Mouse (Mus musculus) midbrain, embryonic 14.5 days (tissue): Measurements from ENCODE around the gene Smg1. TPM values are rescaled to one million over a fixed set of nuclear protein-coding genes. Genes with fewer than 3 reads are reported as not detected.

Experiments used
- ATAC-seq: fragments of 200-750 bp; cut with Nextera tagmentation; 2 replicates; pipeline ENCODE4 v1.8.0; 2017; ENCODE audit warnings: moderate number of reproducible peaks, moderate library complexity; ENCODE audit not compliant: low FRiP score, low TSS enrichment
- DNase-seq: peaks from one replicate; pipeline ENCODE4 v3.0.0-alpha.2; 2015
- H3K27ac ChIP-seq: fragments of 300-500 bp; sonication (generic); replicated peaks from 2 replicates; pipeline ENCODE4 v1.5.1; 2014; ENCODE audit warnings: mild to moderate bottlenecking, low read depth, low read length, moderate library complexity
- H3K27me3 ChIP-seq: fragments of 300-500 bp; sonication (generic); 2 replicates; pipeline ENCODE4 v1.6.1; 2014; ENCODE audit warnings: low read length, control low read depth, mixed read lengths; ENCODE audit not compliant: control insufficient read depth, insufficient read depth
- H3K36me3 ChIP-seq: fragments of 300-500 bp; sonication (generic); 2 replicates; pipeline ENCODE4 v1.6.1; 2014; ENCODE audit warnings: low read length, control low read depth; ENCODE audit not compliant: control insufficient read depth, insufficient read depth
- H3K4me1 ChIP-seq: fragments of 300-500 bp; sonication (generic); 2 replicates; pipeline ENCODE4 v1.6.1; 2014; ENCODE audit warnings: mild to moderate bottlenecking, antibody characterized with exemption, low read length, control low read depth; ENCODE audit not compliant: control insufficient read depth, insufficient read depth
- H3K4me2 ChIP-seq: fragments of 300-500 bp; sonication (generic); 2 replicates; pipeline ENCODE4 v1.6.1; 2014; ENCODE audit warnings: mild to moderate bottlenecking, low read length, moderate library complexity
- H3K4me3 ChIP-seq: fragments of 300-500 bp; sonication (generic); replicated peaks from 2 replicates; pipeline ENCODE4 v1.5.1; 2014; ENCODE audit warnings: low read depth, low read length
- H3K9ac ChIP-seq: fragments of 300-500 bp; sonication (generic); replicated peaks from 2 replicates; pipeline ENCODE4 v1.6.1; 2014; ENCODE audit warnings: mild to moderate bottlenecking, low read length, moderate library complexity
- H3K9me3 ChIP-seq: fragments of 300-500 bp; sonication (generic); 2 replicates; pipeline ENCODE4 v1.6.1; 2016; ENCODE audit warnings: low read length, control low read depth, mixed read lengths; ENCODE audit not compliant: control insufficient read depth
- WGBS: fragments of 180-500 bp; shearing (Covaris S2); extraction: QIAGEN DNeasy Blood & Tissue Kit; methylation state at CpG from one replicate; pipeline ENCODE4 v1.1.7; 2014; 5-methylcytosine and 5-hydroxymethylcytosine counted together
- polyA plus RNA-seq: library from polyadenylated mRNA; unstranded; fragments of >200 nt; fragmentation: Nextera tagmentation; extraction: Ambion mirVana; gene quantifications from 2 replicates; pipeline ENCODE4 v1.2.1, GENCODE M21; 2014

The Smg1 gene
- polyA plus RNA-seq, 1 experiment from 2014 or later: 31.7 TPM

DNA sequence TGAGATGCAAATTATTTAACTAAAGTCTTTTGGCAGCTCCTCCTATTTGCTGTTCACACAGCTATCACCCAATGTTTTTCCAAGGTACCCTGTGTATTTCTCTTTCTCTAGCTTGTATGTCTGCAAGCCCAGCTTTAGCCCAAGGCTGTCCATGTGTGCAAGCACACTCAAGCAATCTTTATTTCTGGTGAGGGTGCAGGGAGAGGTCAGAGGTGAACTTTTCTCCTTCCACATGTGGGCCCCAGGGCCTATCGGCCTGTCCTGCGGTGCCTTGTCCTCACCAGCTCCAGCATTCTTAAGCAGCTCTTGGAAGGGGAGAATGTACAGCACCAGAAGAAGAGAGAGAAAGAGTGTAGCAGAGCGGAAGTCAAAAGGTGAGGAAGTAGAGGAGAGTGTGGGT is 9.5 kb upstream of the Smg1 start:
- H3K9me3 ChIP-seq: no peaks in the 10 kb centered on the region
- H3K27me3 ChIP-seq: no peaks in the 10 kb centered on the region
- 81% methylated on average over 3 of the region's 3 CpGs for WGBS
- H3K4me3 ChIP-seq: no peak overlapping the region
- H3K36me3 ChIP-seq: no peaks in the 10 kb centered on the region
- H3K4me1 ChIP-seq: no peaks in the 10 kb centered on the region
- ATAC-seq (no peak), DNase-seq (no peak)
- H3K27ac ChIP-seq: no peak overlapping the region
- H3K4me2 ChIP-seq: no peak overlapping the region
- no peak overlapping the region for H3K9ac ChIP-seq

DNA sequence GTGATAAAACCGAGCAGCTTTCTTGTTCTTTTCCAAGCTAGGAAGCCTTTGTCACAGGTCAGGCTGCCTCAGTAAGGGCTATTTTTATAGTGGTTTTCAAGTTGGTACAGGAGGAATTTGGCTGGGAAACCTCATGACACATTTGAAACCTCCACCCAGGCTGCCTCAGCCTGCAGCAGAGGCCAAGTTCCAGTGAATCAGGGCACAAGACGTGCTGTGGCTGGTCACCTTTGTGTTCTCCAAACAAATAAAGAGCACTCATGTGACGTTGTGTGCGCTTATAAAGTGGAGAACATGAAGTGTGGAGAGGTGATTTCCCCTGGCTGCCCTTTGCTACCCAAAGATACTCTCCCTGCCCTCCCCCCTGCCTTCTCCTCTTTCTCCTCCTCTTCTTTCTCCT is 8.9 kb upstream of the Smg1 start:
- Histone ChIP-seq H3K4me2 (no peak overlapping the region), H3K4me3 (no peak overlapping the region), H3K36me3 (no peaks in the 10 kb centered on the region), H3K9ac (no peak overlapping the region), H3K27me3 (no peaks in the 10 kb centered on the region), H3K27ac (no peak overlapping the region), H3K9me3 (no peaks in the 10 kb centered on the region), H3K4me1 (no peaks in the 10 kb centered on the region)
- DNase-seq: no peak
- ATAC-seq: no peak
- 41% methylated on average over 4 of the region's 4 CpGs for WGBS

DNA sequence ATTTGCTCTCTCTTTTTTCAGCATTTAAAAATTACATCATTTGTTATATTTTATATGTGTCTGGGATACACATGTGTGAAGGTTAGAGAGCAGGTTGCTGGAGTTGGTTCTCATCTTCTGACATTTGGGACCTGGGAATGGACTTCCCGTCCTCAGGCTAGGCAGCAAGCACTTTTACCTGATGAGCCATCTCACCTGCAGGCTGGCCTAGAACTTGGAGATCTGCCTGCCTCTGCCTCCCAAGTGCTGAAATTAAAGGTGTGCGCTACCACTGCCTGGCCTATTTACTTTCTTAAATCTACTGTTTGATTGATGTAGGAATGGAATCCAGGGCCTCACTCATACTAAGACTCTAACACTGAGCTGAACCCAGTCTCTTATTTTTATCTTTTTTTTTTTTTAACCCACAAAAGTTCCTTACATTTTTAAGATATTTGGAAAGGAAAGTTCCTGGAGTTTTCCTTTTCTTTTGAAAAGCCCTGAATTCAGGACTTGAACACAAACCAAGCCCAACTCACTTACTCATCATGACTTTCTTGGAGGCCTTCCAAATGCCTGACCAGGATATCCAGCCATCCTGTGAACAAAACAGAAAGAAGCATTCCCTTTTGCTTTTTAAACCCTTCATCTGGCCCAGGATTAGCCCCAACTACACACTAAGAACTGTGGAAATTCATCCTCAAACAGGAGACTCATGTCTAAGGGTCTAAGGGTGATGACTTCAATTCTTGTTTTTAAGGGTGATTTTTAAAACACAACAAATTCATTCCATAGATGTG is 8.1 kb upstream of the Smg1 start:
- no peaks in the 10 kb centered on the region for H3K36me3 ChIP-seq
- no peaks in the 10 kb centered on the region for H3K9me3 ChIP-seq
- no peaks in the 10 kb centered on the region for H3K4me1 ChIP-seq
- no peak overlapping the region for H3K9ac ChIP-seq
- no peaks in the 10 kb centered on the region for H3K27me3 ChIP-seq
- 97% methylated on average over 2 of the region's 2 CpGs for WGBS
- no peak overlapping the region for H3K4me2 ChIP-seq
- no peak overlapping the region for H3K4me3 ChIP-seq
- H3K27ac ChIP-seq: no peak overlapping the region
- DNase-seq (no peak), ATAC-seq (no peak)

DNA sequence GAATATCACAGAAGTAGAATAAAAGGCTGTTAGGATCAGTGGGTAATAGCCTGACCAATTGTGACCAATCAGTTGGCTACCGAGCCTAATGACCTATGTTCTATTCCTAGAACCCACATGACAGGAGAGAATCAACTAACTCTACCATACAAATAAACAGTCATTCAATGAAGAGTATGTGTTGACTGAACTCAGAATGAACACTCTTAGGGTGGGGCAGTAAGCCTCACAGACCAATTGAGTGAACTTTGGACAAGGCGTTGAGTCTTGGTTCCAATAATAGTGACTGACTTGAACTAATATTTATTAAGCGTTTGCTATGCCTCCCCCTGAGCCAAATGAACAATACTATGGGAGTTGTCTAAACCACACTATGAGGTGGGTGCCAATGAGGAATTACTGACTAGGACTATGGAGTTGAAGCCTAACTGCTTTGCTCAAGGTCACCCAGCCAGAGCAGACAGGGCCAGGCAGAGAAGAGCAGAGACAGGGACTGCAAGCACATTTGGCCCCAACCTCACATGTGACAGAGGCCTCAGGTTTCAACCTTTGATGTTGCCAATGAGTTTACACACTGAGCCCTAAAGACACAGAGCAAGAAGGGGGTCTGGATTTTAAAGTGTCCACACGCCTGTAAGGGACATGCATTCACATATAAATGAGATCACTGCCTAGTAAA is 7.2 kb upstream of the Smg1 start:
- no peaks in the 10 kb centered on the region for H3K9me3 ChIP-seq
- no peak for ATAC-seq
- H3K4me2 ChIP-seq: no peak overlapping the region
- H3K36me3 ChIP-seq: no peaks in the 10 kb centered on the region
- H3K27me3 ChIP-seq: no peaks in the 10 kb centered on the region
- WGBS: 87% methylated on average over 4 of the region's 4 CpGs
- no peak overlapping the region for H3K4me3 ChIP-seq
- no peaks in the 10 kb centered on the region for H3K4me1 ChIP-seq
- H3K9ac ChIP-seq: no peak overlapping the region
- no peak overlapping the region for H3K27ac ChIP-seq
- no peak for DNase-seq

DNA sequence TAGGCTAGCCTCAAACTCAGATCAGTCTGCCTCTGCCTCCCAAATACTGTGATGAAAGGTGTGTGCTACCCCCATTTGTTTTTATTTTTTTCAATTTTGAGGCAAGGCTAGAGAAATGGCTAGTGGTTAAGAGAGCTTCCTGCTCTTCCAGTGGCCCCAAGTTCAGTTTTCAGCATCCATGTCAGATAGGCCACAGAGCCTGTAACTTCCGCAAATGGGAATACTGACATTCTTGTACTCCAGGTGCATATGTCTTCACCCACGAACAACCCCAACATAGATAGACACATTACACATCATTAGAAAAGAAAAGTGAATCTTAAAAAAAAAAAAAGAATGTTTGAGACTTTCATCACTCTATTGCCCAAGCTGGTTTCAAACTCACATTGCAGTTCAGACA is 6.1 kb upstream of the Smg1 start:
- Histone ChIP-seq H3K9me3 (no peaks in the 10 kb centered on the region), H3K27me3 (no peaks in the 10 kb centered on the region), H3K36me3 (no peaks in the 10 kb centered on the region), H3K4me3 (no peak overlapping the region), H3K4me1 (no peaks in the 10 kb centered on the region), H3K9ac (no peak overlapping the region), H3K27ac (no peak overlapping the region), H3K4me2 (no peak overlapping the region)
- ATAC-seq (no peak), DNase-seq (no peak)
- WGBS: 88% methylated on average over 2 of the region's 2 CpGs

DNA sequence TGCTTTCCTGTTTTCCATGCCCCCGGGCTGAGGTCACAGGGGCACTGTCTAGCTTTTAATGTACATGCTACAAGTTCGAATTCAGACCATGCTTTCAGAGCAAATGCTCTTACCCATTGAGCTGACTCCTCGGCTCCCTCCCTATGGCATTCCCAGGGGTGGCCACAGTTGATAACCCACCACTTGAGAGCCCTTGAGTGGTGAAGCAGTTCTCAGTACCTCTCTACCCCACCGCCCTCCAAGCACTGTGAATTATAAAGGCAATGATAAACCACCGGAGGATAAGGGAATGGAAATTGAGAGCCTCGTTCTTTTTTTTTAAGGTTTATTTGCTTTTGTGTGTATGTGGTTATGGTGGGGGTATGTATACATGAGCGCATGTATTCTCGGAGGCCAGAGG is 4.6 kb upstream of the Smg1 start:
- H3K27ac ChIP-seq: no peak overlapping the region
- H3K27me3 ChIP-seq: no peaks in the 10 kb centered on the region
- 86% methylated on average over 8 of the region's 8 CpGs for WGBS
- H3K4me1 ChIP-seq: no peaks in the 10 kb centered on the region
- H3K9ac ChIP-seq: no peak overlapping the region
- H3K4me2 ChIP-seq: no peak overlapping the region
- DNase-seq: no peak
- no peak for ATAC-seq
- H3K36me3 ChIP-seq: no peaks in the 10 kb centered on the region
- no peak overlapping the region for H3K4me3 ChIP-seq
- no peaks in the 10 kb centered on the region for H3K9me3 ChIP-seq

DNA sequence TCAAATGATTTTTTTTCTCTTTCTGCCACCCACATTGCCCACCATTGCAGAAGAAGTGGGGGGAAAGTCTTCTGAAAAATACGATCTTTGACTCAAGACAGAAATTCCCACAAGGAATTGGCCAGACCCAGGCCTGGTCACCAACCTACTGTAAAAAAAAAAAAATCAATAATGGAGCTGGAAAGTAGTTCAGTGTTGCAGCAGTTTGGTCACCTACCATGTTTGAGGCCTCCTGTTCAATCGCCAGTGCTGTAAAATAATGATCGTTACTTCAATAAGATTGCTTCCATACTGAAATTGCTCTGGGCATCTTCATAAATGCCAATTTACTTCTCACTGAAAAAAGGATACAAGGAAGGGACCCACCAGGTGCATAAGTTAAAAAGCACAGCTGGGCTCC is 1.8 kb upstream of the Smg1 start:
- Histone ChIP-seq H3K4me2 (no peak overlapping the region), H3K36me3 (no peaks in the 10 kb centered on the region), H3K27ac (no peak overlapping the region), H3K27me3 (no peaks in the 10 kb centered on the region), H3K4me1 (peaks cover 13% of the 10 kb centered on the region), H3K4me3 (no peak overlapping the region), H3K9ac (no peak overlapping the region), H3K9me3 (no peaks in the 10 kb centered on the region)
- DNase-seq: no peak
- no peak for ATAC-seq
- 95% methylated on average over 3 of the region's 3 CpGs for WGBS

DNA sequence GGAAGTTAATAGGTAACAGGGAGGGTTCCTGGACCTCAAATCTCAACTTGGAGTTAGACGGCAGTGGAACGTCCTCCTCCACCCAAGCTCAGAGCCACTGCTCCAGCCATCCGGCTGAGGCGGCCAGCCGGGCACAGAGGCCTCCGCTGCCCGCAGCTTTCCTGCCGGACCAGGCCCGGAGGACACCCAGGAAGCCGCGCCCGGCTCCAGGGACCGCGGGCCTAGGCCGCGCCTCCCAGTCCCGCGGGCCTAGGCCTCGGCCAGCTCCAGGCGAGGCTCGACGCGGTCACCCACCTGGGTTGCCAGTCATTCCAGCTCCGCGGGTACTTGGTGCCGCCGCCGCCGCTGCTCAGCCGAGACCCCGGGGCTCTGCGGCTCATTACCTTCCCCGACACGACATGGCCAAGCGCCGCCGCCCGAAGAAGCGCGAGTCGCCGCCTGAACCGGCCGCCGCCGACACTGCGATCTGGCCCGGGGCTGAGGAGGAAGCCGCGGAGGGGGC is 508 bp downstream of the Smg1 start:
- Histone ChIP-seq H3K4me3 (peak overlapping the region; percentile 92), H3K9ac (peak overlapping the region; percentile 93), H3K4me1 (peaks cover 13% of the 10 kb centered on the region), H3K27me3 (no peaks in the 10 kb centered on the region), H3K4me2 (peak overlapping the region; percentile 88), H3K27ac (peak overlapping the region; percentile 94), H3K9me3 (no peaks in the 10 kb centered on the region), H3K36me3 (no peaks in the 10 kb centered on the region)
- under 1% methylated on average over 50 of the region's 50 CpGs for WGBS
- DNase-seq: no peak
- peak; percentile 57 for ATAC-seq

DNA sequence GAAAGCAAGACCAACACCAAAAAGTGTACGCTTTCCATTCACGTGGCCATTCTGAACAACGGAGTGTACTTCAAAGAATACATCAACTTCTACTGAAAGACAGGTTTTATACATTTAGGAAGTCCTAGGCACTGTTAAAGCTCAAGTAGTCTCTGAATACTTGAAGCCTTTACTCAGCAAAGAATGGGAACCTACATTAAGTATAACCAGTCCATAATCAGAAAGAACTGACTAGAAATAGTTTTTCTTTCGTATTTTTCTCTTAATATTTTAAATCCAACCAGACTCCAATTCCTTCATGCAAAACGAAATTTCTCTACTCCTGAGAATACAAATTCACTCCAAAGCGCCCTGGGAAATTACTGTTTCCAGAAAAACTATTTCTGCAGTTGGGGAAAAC is 1.2 kb downstream of the Smg1 start:
- Histone ChIP-seq H3K9ac (peak overlapping the region; percentile 93), H3K27ac (no peak overlapping the region), H3K9me3 (no peaks in the 10 kb centered on the region), H3K4me1 (peaks cover 13% of the 10 kb centered on the region), H3K4me2 (peak overlapping the region; percentile 88), H3K36me3 (no peaks in the 10 kb centered on the region), H3K27me3 (no peaks in the 10 kb centered on the region), H3K4me3 (peak overlapping the region; percentile 92)
- no peak for ATAC-seq
- WGBS: 29% methylated on average over 6 of the region's 6 CpGs
- no peak for DNase-seq
